Mouse (Mus musculus): ENCODE results near the gene Fam186a.
"Not testable (repeated sequence)": the region's sequence is repeated elsewhere in the genome, so short reads cannot be mapped to it uniquely, and the experiment has no call there.

The Fam186a gene

DNA sequence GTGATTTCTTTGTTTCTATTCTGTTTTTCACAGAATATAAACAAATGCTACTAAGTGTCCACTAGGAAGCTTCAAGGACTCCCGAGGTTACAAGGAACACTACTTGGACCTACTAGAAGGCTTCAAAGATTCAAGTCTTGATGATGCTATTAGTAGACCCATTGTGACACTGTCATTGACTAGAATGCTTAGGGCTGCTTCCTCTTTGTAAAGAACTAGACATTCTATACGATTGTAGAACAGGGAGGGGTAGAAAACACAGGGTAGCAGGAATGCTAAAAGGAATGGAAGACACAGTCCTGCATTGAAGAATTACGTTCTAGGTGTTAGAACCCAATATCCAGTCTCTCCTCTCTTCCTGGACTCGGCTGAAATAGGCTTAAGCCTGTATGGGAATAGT, at the start of gene Fam186a:
TSS of gene Fam186a (minus strand) at position 101 of the 400 bp plus-strand sequence.
- no peak for DNase-seq (ENCODE audit: low read depth in 2 of 2, low spot score in 2 of 2)

DNA sequence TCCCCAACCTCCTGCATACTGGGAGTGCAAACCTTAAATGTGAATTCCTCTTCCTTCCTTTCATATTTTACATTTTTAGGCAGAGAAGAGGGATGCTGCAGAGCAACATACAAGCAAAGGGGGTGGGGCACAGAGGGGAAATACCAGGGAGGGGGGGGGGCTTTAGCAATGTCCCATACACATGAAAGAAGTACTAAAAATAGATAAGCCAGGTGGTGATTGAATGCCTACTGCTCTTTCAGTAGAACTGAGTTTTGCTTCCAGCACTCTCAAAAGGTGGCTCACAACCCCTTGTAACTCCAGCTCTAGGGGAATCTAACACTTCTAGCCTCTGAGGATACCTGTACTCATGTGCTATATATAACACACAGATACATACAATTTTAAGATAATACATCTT, 39.3 kb upstream of the Fam186a start:
- DNase-seq (ENCODE audit: low read depth in 2 of 2, low spot score in 2 of 2), result no peak

DNA sequence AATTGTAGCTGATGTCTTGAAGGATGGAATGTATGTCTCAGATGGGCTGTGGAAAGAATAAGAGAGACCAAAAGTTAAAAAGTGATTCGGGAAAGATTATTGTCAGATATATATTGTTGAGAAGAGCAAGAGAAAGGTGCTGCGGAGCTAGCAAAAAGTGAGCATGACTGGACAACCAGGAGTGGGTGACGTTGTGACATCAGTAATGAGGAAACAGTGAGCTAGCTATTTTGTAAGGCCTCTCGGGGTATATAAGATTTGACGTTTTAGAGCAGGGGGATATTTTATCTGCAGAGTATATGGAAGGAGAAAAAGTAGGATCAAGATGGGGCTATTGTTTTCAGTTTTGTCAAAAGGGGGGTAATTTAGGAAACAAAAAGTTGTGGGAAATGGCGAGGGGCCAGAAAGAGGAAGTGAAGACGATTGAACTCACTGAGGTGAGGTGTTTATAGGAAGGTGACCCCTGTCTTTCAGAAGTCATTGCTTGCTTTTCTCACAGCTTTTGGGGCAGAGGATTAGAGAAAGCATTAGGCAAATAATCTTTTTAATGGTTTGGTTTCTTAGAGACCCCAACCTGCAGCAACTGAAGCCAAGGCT, 37.9 kb upstream of the Fam186a start:
- DNase-seq (ENCODE audit: low read depth in 2 of 2, low spot score in 2 of 2), result no peak

DNA sequence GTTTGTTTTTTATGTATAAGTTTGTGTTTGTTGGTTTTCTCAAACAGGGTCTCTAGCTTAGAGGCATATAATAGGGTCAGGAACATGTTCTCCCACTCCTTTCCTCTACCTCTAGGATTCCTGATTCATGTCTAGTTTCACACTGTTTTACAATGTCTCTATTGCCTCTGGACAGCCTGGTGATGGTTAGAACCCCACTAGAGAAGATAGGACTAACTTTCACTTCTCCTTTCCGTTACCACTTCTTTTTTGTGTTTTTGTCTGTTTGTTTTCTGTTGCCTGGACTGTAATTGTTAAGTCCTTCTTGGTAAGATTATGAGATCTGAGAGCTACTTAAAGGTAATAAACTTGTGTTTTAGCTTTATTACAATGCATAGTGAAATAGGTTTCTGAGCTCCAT, 32.5 kb upstream of the Fam186a start:
- no peak for DNase-seq (ENCODE audit: low read depth in 2 of 2, low spot score in 2 of 2)

DNA sequence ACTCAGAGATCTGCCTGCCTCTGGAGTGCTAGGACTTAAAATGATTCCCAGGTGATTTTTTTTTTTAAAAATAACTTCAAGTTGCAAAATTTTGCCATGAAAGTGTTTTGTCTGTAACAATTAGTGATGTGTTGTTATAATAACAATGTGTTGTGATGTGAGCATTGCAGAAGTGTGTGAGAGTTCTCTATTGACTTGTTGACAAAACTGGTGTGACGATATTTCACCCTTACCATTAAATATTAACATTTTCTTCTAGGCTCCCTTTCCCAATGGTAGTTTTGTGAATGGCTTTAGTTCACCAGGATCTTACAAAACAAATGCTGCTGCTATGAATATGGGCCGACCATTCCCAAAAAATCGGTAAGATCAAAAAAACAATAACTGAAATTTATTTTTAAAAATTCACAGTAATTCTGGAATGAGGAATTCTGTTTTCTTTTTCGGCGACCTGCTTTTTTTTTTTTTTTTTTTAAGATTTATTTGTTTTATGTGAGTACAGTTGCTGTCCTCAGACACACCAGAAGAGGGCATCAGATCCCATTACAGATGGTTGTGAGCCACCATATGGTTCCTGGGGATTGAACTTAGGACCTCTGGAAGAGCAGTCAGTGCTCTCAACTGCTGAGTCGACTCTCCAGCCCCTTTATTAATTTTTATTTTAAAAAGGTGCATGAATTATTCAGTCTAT, 30.4 kb upstream of the Fam186a start:
- no peak for DNase-seq (ENCODE audit: low read depth in 2 of 2, low spot score in 2 of 2)

GRCm38 (mm10) chr15:99993100-99993499, 26.2 kb upstream of the Fam186a start:
- no peak for DNase-seq (ENCODE audit: low read depth in 2 of 2, low spot score in 2 of 2)

DNA sequence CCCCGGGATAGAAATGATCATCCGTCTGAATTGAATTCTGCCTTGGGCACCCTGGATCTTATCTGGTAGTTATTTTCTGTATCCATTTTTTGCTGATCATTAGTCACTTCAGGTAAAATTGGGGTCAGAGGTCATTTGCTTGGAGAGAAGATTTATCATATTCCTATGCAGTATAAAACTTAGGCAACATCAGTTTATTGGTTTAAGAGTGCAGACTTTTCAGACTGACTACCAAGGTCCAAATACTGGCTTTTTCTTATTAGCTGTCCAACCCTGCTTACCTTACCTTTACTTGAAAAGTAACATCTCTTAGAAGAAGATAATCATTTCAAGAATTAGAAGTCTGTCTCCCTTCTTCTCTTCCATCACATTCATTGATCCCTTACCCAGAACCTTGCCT, 12.9 kb upstream of the Fam186a start:
- no peak for DNase-seq (ENCODE audit: low read depth in 2 of 2, low spot score in 2 of 2)

DNA sequence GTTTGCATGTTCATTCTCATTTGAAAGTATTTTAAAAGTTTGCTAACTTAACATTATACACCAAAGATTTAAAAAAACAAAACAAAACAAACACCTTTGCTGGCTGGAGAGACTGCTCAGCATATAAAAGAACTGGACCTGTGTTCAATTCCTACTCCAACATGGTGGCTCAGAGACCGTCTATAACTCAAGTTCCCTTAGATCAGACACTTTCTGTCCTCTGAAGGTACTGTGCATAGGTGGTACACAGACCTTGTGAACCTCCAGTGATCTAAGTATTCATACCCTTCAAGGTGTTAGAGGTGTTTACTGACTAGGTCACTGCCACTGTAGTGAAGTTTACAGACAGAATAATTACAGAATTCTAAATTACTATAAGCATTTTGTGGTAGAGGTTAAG, 12.4 kb upstream of the Fam186a start:
- DNase-seq (ENCODE audit: low read depth in 2 of 2, low spot score in 2 of 2), result no peak

GRCm38 (mm10) chr15:99976121-99976520, 9.3 kb upstream of the Fam186a start:
- not testable (repeated sequence) for DNase-seq (ENCODE audit: low read depth in 2 of 2, low spot score in 2 of 2)

DNA sequence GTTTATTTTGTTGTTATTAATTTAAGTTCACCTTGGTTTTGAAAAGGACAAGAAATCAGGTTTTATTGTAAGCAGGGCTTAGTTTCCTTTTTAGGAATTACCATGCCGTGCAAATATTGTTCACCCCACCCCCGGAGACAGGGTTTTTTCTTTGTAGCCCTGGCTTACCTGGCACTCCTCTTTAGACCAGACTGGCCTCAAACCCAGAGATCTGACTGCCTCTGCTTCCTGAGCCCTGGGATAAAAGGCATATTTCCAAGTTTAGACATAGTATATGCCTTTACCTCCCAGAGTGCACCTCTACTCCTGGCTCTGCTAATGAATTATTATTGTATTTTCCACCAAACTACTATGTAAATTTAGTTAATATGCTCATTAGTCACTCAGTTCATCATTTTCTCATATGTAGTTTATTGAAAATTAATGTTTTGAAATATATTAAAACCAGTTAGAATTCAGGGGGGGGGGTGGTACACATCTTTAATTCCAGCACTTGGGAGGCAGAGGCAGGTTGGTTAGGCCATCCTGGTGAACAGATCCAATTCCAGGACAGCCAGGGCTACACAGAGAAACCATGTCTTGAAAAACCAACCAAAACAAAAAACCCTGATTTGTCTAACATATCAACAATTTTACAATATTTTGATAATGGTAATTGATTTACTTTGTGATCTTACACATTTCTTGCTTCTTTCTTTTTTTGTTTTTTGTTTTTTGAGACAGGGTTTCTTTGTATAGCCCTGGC, 7.8 kb upstream of the Fam186a start:
- DNase-seq (ENCODE audit: low read depth in 2 of 2, low spot score in 2 of 2), result no peak

- DNase-seq (ENCODE audit: low read depth in 2 of 2, low spot score in 2 of 2), result peak; percentile 6 to 7
These were observed 6.4 kb upstream of the Fam186a start for GRCm38 (mm10) chr15:99972989-99973911.

GRCm38 (mm10) chr15:99972361-99972988, 5.6 kb upstream of the Fam186a start:
- DNase-seq (ENCODE audit: low read depth in 2 of 2, low spot score in 2 of 2), result peak; percentile 92 to 95

- no peak for DNase-seq (ENCODE audit: low read depth in 2 of 2, low spot score in 2 of 2)
These were observed 3.7 kb upstream of the Fam186a start for GRCm38 (mm10) chr15:99970606-99971005.

DNA sequence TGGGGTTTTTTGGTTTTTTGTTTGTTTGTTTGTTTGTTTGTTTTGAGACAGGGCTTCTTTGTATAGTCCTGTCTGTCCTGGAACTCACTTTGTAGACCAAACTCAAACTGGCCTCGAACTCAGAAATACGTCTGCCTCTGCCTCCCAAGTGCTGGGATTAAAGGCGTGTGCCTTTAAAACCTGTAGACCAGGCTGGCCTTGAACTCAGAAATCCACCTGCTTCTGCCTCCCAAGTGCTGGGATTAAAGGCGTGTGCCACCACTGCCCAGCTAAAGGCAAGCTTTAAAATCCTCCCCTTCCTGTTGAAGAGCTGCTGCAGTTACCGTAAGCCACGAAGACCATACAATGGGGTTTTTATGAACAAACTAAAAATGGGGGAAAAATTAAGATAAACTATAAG, 2.9 kb upstream of the Fam186a start, which contains the start of gene Larp4:
TSS of gene Larp4 (plus strand) at position 301 of the 400 bp plus-strand sequence.
- DNase-seq (ENCODE audit: low read depth in 2 of 2, low spot score in 2 of 2), result not testable (repeated sequence)

DNA sequence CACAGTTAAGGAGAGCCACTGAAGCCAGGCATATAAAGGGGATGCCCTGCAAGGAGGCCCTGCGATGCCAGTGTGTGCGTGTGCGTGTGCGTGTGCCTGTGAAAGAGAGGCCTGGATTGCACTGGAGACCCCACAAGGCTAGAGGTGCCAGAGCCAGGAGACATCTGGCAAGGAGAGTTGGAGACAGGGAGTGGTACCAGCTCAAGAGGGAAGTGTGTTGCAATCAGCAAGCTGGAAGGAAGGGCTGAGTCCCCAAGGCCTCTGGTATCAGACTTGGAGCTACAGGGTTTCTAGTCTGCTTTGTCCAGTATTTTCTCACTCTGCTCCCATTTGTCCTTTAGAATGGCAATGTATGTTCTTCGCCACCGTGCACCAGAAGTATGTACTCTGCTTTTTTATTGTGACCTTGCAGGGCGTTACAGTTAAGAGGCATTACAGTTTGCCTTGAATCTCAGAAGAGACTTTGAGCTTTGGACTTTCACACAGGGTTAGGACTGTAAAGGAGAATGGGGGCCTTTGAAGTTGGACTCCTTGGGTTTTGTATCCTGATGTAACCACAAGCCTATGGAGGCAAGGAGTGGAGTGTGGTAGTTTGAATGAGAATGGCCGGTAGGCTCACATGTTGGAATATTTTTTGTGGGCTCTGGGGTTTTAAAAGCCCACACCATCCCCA, 1.6 kb downstream of the Fam186a start:
- DNase-seq (ENCODE audit: low read depth in 2 of 2, low spot score in 2 of 2), result no peak

- no peak for DNase-seq (ENCODE audit: low read depth in 2 of 2, low spot score in 2 of 2)
These were observed 11.5 kb downstream of the Fam186a start for GRCm38 (mm10) chr15:99955324-99955723.

DNA sequence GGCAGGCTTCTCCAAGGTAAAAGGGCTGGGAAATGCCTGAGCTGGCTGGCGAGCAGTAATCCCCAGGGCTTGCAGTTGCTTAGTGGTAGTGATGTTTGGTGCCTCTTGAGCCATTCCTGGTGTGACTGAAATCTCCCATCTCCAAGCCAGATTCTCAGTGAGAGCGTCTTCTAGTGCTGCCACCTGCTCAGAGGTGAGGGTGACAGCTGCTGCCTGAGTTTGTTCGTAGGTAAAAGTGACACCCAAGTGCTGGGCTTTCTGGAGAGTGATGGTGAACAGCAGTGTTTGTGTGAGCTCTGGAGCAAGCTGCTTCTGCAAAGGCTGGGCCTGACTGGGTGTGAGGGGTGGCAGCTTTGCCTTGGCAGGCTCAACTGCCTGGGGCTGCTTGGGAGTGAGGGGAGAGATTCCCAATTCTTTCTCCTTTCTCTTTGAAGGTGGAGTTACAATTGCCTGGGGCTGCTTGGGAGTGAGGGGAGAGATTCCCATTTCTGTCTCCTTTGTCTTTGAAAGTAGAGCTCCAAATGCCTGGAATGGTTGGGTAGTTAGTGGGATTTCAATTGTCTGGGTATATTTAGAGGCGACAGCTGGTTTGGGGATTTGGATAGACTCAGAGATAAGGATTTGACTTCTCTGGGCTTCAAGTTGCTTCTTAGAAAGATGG, 25.8 kb downstream of the Fam186a start:
- DNase-seq (ENCODE audit: low read depth in 2 of 2, low spot score in 2 of 2), result no peak

- no peak for DNase-seq (ENCODE audit: low read depth in 2 of 2, low spot score in 2 of 2)
These were observed 26.4 kb downstream of the Fam186a start for GRCm38 (mm10) chr15:99940426-99940825.

GRCm38 (mm10) chr15:99937841-99938240, 29.0 kb downstream of the Fam186a start:
- no peak for DNase-seq (ENCODE audit: low read depth in 2 of 2, low spot score in 2 of 2)

- no peak for DNase-seq (ENCODE audit: low read depth in 2 of 2, low spot score in 2 of 2)
These were observed 30.2 kb downstream of the Fam186a start for GRCm38 (mm10) chr15:99936659-99937058.

Measured in CD8-positive naive resting alpha-beta T cell, adult 2 months (primary cell).